Mouse (Mus musculus): Measurements from ENCODE around the gene Lmod2. TPM values are rescaled to one million over a fixed set of nuclear protein-coding genes. Genes with fewer than 3 reads are reported as not detected.

The Lmod2 gene
- 100 to 1,000 TPM; 206 to 260 TPM for total RNA-seq (2021)
- long read RNA-seq, experiment 1, transcript Lmod2-201 (3 exons, 1,976 nt), result major isoform, 18 of 30 reads
- long read RNA-seq, experiment 1, partial matches to known transcripts, result 11 of 30 reads
- long read RNA-seq, experiment 1, other reads (novel, unspliced or antisense), result 1 of 30 reads
- long read RNA-seq, experiment 2, transcript Lmod2-201 (3 exons, 1,976 nt), result major isoform, 38 of 54 reads
- long read RNA-seq, experiment 2, partial matches to known transcripts, result 13 of 54 reads
- long read RNA-seq, experiment 2, other reads (novel, unspliced or antisense), result 3 of 54 reads

DNA sequence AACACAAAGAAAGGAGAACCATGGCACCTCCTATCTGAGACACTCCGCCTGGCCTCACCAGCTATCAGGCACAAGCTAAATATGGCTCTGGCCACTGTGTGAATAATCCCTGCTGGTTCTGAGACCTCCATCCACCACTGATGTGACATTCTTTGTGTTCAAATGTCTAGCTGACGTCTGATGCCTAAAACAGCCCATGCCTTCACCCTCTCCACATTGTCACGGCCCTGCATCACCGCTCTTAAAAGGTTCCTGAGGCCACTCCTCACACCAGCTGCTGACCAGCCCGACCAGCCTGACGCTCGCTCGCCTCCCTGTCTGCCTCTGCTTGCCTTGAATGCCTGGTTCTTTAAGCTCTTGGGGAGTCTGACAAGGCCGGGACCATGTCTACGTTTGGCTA, at the start of gene Lmod2:
Lmod2 (plus strand) TSS at position 263 of the 400 bp plus-strand sequence.
- DNase-seq, result no peak
- intact Hi-C loops (cut with DNase I), result no loop called here

GRCm38 (mm10) chr6:24549801-24550200, 47.8 kb upstream of the Lmod2 start:
- intact Hi-C loops (cut with DNase I), result no loop called here
- DNase-seq, result no peak

GRCm38 (mm10) chr6:24552046-24552445, 45.5 kb upstream of the Lmod2 start:
- intact Hi-C loops (cut with DNase I), result no loop called here
- no peak for DNase-seq

- DNase-seq, result no peak
- intact Hi-C loops (cut with DNase I), result no loop called here
Measured at GRCm38 (mm10) chr6:24554427-24555086, 43.0 kb upstream of the Lmod2 start.

DNA sequence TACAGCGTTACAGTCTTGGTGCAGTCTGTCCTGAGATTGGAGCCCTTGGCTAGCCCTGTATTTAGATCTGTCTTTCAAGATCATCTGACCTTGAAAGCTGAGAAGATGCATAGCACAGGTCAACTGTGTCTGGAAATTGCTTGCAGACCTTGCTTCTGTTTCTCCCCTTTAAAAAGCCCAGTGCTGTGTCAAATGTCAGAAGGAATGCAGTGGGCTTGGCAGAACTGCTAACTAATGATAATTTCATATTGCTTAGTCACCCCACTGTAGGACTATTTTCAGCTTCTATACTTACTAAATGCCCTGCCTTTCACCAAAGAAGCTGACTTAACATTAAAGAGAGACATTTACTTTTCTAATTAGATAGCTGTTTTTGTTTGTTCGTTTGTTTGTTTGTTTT, 42.1 kb upstream of the Lmod2 start:
- DNase-seq, result no peak
- intact Hi-C loops (cut with DNase I), result no loop called here

DNA sequence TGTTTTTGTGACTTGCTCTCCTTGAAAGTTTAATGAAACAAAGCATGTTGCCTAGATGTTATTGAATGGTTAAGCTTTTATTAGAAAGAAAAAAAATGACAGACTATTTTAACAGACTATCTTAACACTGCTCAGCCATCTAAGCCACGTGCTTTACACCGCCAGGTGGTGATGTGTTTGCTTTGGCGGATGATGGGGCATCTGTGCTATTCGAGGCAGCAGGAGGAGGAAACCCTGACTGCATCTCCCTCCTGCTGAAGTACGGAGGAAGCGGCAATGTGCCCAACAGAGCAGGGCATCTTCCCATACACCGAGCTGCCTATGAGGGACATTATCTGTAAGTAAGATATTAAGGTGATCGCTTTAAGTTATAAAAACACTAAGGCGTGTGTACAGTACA, 33.5 kb upstream of the Lmod2 start:
- intact Hi-C loops (cut with DNase I), result loop anchor here (5.0 kb wide), 1 partner anchor 38 kb away; no protein-coding TSS in a partner anchor

DNA sequence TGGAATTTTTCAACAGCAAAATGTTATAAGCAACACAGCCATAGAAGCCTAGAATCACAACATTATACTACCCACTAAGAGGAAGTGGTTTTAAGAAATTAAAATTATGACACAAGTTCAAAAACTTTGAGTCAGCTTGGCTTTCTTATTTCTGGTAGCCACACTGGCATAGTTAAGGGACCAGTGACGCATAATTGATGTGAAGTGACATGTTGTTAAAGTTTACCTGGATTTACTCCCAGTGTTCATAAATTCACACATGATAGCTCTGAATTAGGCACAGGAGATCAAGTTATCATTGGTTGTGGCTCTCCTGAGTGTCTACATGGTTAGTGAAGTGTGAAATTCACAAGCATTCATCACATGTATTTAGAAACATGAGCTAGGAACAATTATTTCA, 32.7 kb upstream of the Lmod2 start:
- no peak for DNase-seq
- intact Hi-C loops (cut with DNase I), result loop anchor here (5.0 kb wide), 2 partner anchors 37 to 62 kb away; no protein-coding TSS in a partner anchor

More for the DNA sequence above, 33.5 kb upstream of the Lmod2 start:
- no peak for DNase-seq

DNA sequence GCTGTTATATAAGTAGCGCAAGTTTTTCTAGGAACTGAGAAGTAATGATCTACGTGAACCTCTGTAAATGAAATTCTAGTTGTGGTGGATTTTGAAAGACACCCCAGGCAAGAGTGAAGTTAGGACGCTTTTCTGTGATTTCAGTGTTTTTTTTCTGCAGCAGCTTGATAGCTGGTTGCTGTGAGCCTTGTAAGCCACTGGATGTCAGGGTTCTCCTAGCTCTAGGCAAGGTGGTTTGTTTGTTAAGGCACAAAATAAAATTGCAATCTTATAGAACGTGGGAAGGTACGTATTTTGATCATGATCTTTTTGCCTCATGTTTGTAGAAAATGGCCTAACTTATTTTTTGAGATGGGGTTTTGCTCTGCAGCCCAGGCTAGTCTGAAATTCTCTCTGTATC, 28.6 kb upstream of the Lmod2 start:
- intact Hi-C loops (cut with DNase I), result loop anchor here (5.0 kb wide), 1 partner anchor 58 kb away; no protein-coding TSS in a partner anchor

DNA sequence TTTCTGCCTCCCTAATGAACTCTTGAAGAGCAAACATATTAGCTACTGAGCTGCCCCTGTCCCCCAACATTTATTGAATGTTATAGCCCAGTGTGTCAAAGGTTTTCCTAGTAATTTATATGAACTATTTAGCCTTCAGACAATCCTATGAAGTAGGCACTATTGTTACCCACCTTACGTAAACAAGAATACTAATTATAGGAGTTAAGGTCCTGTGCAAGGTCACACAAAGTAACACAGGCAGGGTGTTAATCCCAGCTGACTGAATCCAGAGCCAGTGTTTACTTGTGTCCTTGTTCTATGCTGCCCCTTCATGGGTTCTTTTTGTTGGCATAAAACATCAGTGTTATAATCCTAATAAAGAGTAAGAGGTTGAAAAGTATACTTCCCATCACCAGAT, 27.9 kb upstream of the Lmod2 start:
- no peak for DNase-seq
- intact Hi-C loops (cut with DNase I), result loop anchor here (5.0 kb wide), 1 partner anchor 58 kb away; no protein-coding TSS in a partner anchor

More for the DNA sequence above, 28.6 kb upstream of the Lmod2 start:
- DNase-seq, result no peak

DNA sequence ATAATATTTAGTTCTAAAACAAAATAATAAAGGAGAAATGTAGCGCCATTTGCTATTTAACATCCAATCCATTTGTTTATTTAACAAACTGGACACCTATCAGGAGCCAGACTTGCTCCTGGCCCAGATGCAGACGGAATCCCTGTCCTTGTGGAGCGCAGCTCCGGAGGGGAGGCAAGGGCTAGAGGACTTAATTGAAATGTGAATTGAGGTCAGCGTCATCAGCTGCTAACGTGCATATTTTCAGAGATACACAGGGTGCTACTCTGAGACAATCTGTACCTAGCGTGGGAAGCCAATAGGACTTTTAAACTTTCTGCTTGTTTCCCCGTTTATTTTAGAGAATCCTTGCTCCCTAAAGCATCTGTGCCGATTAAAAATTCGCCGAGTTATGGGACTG, 27.3 kb upstream of the Lmod2 start:
- intact Hi-C loops (cut with DNase I), result no loop called here
- DNase-seq, result no peak

- intact Hi-C loops (cut with DNase I), result no loop called here
- no peak for DNase-seq
Measured at GRCm38 (mm10) chr6:24571126-24571525, 26.4 kb upstream of the Lmod2 start.

- DNase-seq, result no peak
- intact Hi-C loops (cut with DNase I), result no loop called here
Measured at GRCm38 (mm10) chr6:24572431-24572830, 25.1 kb upstream of the Lmod2 start.

GRCm38 (mm10) chr6:24573319-24573718, 24.2 kb upstream of the Lmod2 start:
- intact Hi-C loops (cut with DNase I), result no loop called here

GRCm38 (mm10) chr6:24583456-24583855, 14.1 kb upstream of the Lmod2 start:
- intact Hi-C loops (cut with DNase I), result no loop called here
- DNase-seq, result peak in 1 of 2 experiments; percentile 50

More at GRCm38 (mm10) chr6:24573319-24573718, 24.2 kb upstream of the Lmod2 start:
- no peak for DNase-seq

- intact Hi-C loops (cut with DNase I), result no loop called here
- no peak for DNase-seq
Measured at GRCm38 (mm10) chr6:24585431-24586310, 11.9 kb upstream of the Lmod2 start.

DNA sequence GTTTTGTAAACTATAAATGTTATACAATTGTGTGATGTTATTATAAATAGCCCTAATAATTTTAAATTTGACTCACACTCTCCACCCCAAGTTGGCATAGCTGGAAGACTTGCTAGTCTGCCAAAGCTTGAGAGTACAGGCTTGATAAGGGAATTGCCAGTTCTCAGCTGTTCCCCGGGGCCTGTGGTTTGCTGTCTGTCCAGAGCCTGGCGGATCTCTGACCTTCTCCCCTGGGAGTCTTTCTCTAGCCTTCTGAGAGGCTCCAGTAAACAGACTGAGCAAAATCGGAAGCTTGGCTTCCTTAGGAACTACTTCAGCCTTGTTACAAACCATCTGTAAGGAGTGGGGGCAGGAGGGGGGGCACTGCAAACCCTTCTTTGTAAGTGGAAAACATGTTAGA, 10.7 kb upstream of the Lmod2 start:
- intact Hi-C loops (cut with DNase I), result no loop called here
- DNase-seq, result peak in 1 of 2 experiments; percentile 60

GRCm38 (mm10) chr6:24590282-24590681, 7.3 kb upstream of the Lmod2 start:
- no peak for DNase-seq
- intact Hi-C loops (cut with DNase I), result no loop called here

- DNase-seq, result no peak
- intact Hi-C loops (cut with DNase I), result no loop called here
Measured at GRCm38 (mm10) chr6:24591525-24592218, 5.9 kb upstream of the Lmod2 start.

- intact Hi-C loops (cut with DNase I), result no loop called here
- DNase-seq, result no peak
Measured at GRCm38 (mm10) chr6:24599179-24599578, 1.6 kb downstream of the Lmod2 start.

DNA sequence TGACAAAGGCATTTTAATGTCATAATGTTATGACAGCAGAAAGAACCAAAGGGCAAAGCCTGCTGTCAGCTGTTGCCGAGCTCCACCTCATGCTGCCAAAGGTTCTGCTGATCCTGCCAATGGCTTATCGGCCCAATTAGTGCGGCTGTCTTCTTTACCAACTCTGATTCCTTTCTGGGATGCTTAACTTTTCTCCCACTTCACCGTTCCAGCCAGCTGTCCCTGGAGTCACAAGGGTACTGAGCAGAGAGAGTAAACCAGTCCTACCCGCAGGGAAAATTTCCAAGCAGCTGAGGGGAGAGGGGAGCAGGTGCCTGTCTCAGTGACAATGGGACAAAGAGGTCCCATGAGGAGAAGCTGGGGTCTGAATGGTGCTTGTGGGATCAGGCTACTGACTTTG, 2.1 kb downstream of the Lmod2 start:
- peak in 1 of 2 experiments; percentile 22 for DNase-seq
- intact Hi-C loops (cut with DNase I), result loop anchor here (5.0 kb wide), 1 partner anchor 37 kb away; no protein-coding TSS in a partner anchor

Data from gastrocnemius, postnatal 36 days (tissue).